Mouse (Mus musculus) lung, embryonic 16.5 days (tissue): ENCODE results near the gene Thoc7. TPM values are rescaled to one million over a fixed set of nuclear protein-coding genes. Genes with fewer than 3 reads are reported as not detected.

Experiments
- ATAC-seq: fragments of 200-750 bp; cut with Nextera tagmentation; 2 replicates; pipeline ENCODE4 v1.8.0; 2017; ENCODE audit warnings: low read depth, mild to moderate bottlenecking, moderate library complexity
- H3K27ac ChIP-seq: fragments of 300-500 bp; sonication (generic); 2 replicates; pipeline ENCODE4 v1.5.1; 2014; ENCODE audit warnings: mild to moderate bottlenecking, control low read depth, low read length
- H3K27me3 ChIP-seq: fragments of 300-500 bp; sonication (generic); 2 replicates; pipeline ENCODE4 v1.6.1; 2014; ENCODE audit warnings: low read depth, low read length, mixed read lengths; ENCODE audit not compliant: control insufficient read depth, insufficient read depth
- H3K36me3 ChIP-seq: fragments of 300-500 bp; sonication (generic); 2 replicates; pipeline ENCODE4 v1.6.1; 2014; ENCODE audit warnings: low read length; ENCODE audit not compliant: control insufficient read depth, insufficient read depth
- H3K4me1 ChIP-seq: fragments of 300-500 bp; sonication (generic); replicated peaks from 2 replicates; pipeline ENCODE4 v1.6.1; 2014; ENCODE audit warnings: low read length, mixed read lengths; ENCODE audit not compliant: control insufficient read depth, insufficient read depth
- H3K4me2 ChIP-seq: fragments of 300-500 bp; sonication (generic); 2 replicates; pipeline ENCODE4 v1.6.1; 2014; ENCODE audit warnings: low read depth, low read length, control low read depth
- H3K4me3 ChIP-seq: fragments of 300-500 bp; sonication (generic); 2 replicates; pipeline ENCODE4 v1.5.1; 2014; ENCODE audit warnings: mild to moderate bottlenecking, low read length, control low read depth
- H3K9ac ChIP-seq: fragments of 300-500 bp; sonication (generic); 2 replicates; pipeline ENCODE4 v1.6.1; 2014; ENCODE audit warnings: low read length, control low read depth
- H3K9me3 ChIP-seq: fragments of 300-500 bp; sonication (generic); 2 replicates; pipeline ENCODE4 v1.6.1; 2016; ENCODE audit warnings: low read length; ENCODE audit not compliant: control insufficient read depth
- WGBS: fragments of 180-500 bp; shearing (Covaris S2); extraction: QIAGEN DNeasy Blood & Tissue Kit; methylation state at CpG from one replicate; pipeline ENCODE4 v1.1.7; 2014; 5-methylcytosine and 5-hydroxymethylcytosine counted together
- polyA plus RNA-seq: library from polyadenylated mRNA; unstranded; fragments of >200 nt; fragmentation: Nextera tagmentation; extraction: Ambion mirVana; gene quantifications from 2 replicates; pipeline ENCODE4 v1.2.1, GENCODE M21; 2015

Gene Thoc7
- polyA plus RNA-seq, 1 experiment from 2014 or later, result 165 TPM

- H3K4me1 ChIP-seq, result 0 out of 2 replicates have a peak, but pooled peaks cover 2% of the 10 kb centered on the region
- H3K27me3 ChIP-seq, result no peaks in the 10 kb centered on the region
- H3K4me2 ChIP-seq, result no peak overlapping the region
- no peaks in the 10 kb centered on the region for H3K36me3 ChIP-seq
- no peak overlapping the region for H3K9ac ChIP-seq
- H3K4me3 ChIP-seq, result no peak overlapping the region
- no peak for ATAC-seq
- H3K9me3 ChIP-seq, result no peaks in the 10 kb centered on the region
- 77% methylated on average over 2 of the region's 2 CpGs for WGBS
- no peak overlapping the region for H3K27ac ChIP-seq
These were observed 51.5 kb downstream of the Thoc7 start for GRCm38 (mm10) chr14:13910148-13910547.

DNA sequence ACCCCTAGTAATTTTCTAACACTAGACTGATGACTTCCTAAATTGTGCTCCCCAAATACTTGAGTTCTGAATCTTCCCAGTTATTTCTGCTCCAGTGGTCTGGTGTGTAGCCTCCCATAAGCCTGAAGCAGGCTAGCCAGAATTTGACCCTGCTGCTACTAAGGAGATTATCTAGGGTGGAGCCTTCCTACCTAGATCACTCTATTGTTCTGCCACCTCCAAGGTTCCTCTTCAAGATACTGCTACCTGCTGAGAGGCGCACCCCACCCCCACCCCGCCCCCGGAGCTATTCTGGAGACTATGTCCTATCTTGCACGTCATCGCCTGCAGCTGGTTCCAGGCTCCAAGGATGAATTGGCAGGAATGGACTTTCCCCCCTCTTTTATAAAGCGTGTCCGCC, 54.5 kb downstream of the Thoc7 start:
- no peak for ATAC-seq
- H3K27me3 ChIP-seq, result no peaks in the 10 kb centered on the region
- H3K27ac ChIP-seq, result no peak overlapping the region
- no peaks in the 10 kb centered on the region for H3K4me1 ChIP-seq
- H3K9me3 ChIP-seq, result no peaks in the 10 kb centered on the region
- 89% methylated on average over 7 of the region's 7 CpGs for WGBS
- no peaks in the 10 kb centered on the region for H3K36me3 ChIP-seq
- no peak overlapping the region for H3K9ac ChIP-seq
- H3K4me2 ChIP-seq, result no peak overlapping the region
- no peak overlapping the region for H3K4me3 ChIP-seq

DNA sequence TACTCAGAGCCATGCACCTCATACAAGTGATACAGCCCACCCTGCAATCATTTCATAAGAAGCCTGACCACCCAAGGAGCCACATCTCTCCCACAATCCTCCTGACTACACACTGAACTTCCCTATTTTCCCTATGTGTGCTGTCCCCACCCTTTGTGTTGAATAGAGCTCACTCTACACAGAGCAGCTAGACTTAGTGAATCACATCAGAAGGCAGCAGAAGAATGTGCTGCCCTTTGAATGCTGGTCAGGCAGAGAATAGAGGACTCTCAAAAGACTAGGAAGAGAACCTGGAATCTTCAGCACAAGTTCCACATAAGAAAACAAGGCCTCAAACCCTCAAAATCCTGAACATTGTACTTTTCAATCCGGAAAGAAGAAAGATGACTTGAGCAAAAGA, 55.2 kb downstream of the Thoc7 start:
- no peak for ATAC-seq
- no peak overlapping the region for H3K9ac ChIP-seq
- no peak overlapping the region for H3K27ac ChIP-seq
- no peaks in the 10 kb centered on the region for H3K36me3 ChIP-seq
- H3K4me3 ChIP-seq, result no peak overlapping the region
- no peak overlapping the region for H3K4me2 ChIP-seq
- H3K9me3 ChIP-seq, result no peaks in the 10 kb centered on the region
- no peaks in the 10 kb centered on the region for H3K27me3 ChIP-seq
- H3K4me1 ChIP-seq, result no peaks in the 10 kb centered on the region
- WGBS, result 89% methylated on average over 1 of the region's 1 CpGs

GRCm38 (mm10) chr14:13901611-13902067, 60.0 kb downstream of the Thoc7 start:
- Histone ChIP-seq H3K4me2 (peak overlapping the region; percentile 91), H3K4me3 (peak overlapping the region; percentile 57), H3K9me3 (no peaks in the 10 kb centered on the region), H3K27me3 (no peaks in the 10 kb centered on the region), H3K4me1 (no peaks in the 10 kb centered on the region), H3K9ac (peak overlapping the region; percentile 76), H3K27ac (no peak overlapping the region), H3K36me3 (no peaks in the 10 kb centered on the region)
- peak; percentile 74 for ATAC-seq
- WGBS, result under 1% methylated on average over 22 of the region's 22 CpGs

Other genes starting within 250 kb of the Thoc7 start
- 0.05 and 0.06 TPM in 2 replicates for gene Gm281, start 47.4 kb downstream of the Thoc7 start, polyA plus RNA-seq
- gene Atxn7, start 412 bp downstream of the Thoc7 start, polyA plus RNA-seq, result 4.0 and 4.3 TPM in 2 replicates
- 205 and 209 TPM in 2 replicates for gene Psmd6, start 159.1 kb upstream of the Thoc7 start, polyA plus RNA-seq
- not detected in 2 replicates for gene Olfr720, start 225.0 kb upstream of the Thoc7 start, polyA plus RNA-seq